Mouse (Mus musculus): ENCODE measurements around the gene Gm14597.

DNA sequence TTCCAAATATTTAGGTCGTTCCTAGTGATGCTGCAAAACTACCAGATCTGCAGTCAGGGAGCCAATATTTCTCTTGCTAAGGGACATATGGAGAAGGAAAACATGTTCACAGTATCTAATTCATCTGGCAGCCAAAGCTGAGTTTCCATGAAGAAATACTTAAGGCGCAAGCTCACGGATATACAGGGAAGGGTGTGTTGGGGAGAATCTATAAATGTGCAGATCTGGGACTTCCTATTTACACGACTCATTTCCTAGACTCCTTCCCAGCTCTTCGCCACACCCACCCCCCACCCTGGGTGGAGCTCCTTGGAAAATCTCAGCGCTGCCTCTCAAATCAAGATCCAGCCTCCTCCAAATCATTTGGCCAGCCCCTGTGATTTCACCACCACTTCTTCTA lies 37.1 kb upstream of the Gm14597 start:
- TF ChIP-seq CTCF (IDR thresholded peaks at IDR 0.05; ENCODE audit: low read depth, low read length) = no peak
- TF ChIP-seq POLR2A (IDR thresholded peaks at IDR 0.05; ENCODE audit: borderline replicate concordance, low read depth, low read length) = no peak
